In genomic region chr9:118571701-118572100, GRCm38 (mm10) we compare ENCODE assay signal across 28 mouse cellular contexts. TPM values are rescaled to one million over a fixed set of nuclear protein-coding genes. Genes with fewer than 3 reads are reported as not detected.
DNase-seq lines count a peak whose midpoint lies in the region; ATAC-seq and TF ChIP-seq lines count a peak whose summit lies in the region.
"Had no signal": no experiment of that assay in that cellular context is flagged by ENCODE, and none has a peak within 500 bp of the region (broad histone marks: within the 10 kb centered on the region; RNA-seq: fewer than 3 reads in every experiment).

No protein-coding gene starts in this region.

- no peak overlapping the region for H3K4me2 ChIP-seq in liver, postnatal 0 days (ENCODE audit: low read depth, low read length)
- H3K4me2 ChIP-seq in kidney, embryonic 16.5 days (replicated peaks; ENCODE audit: low read depth, low read length), result no peak overlapping the region
- H3K4me2 ChIP-seq: embryonic facial prominence, embryonic 13.5 days; heart, embryonic 13.5 days; hindbrain, embryonic 15.5 days had no signal

- H3K36me3 ChIP-seq in liver, postnatal 0 days (replicated peaks; ENCODE audit: insufficient read depth, low read length), result peaks cover 60% of the 10 kb centered on the region
- peaks cover 59% of the 10 kb centered on the region for H3K36me3 ChIP-seq in kidney, embryonic 16.5 days (ENCODE audit: insufficient read depth, low read length)

- no peak for TF ChIP-seq CTCF in cerebellum, adult 2 months (IDR thresholded peaks at IDR 0.05; ENCODE audit: borderline replicate concordance, insufficient read depth, low read depth, low read length)
- no peak for TF ChIP-seq CTCF in liver, postnatal 0 days (IDR thresholded peaks at IDR 0.05; ENCODE audit: low read depth)

- no peaks in the 10 kb centered on the region for H3K27me3 ChIP-seq in cerebellum, adult 2 months (ENCODE audit: control insufficient read depth, insufficient read depth, low read length)
- no peaks in the 10 kb centered on the region for H3K27me3 ChIP-seq in liver, postnatal 0 days (ENCODE audit: insufficient read depth, low read length)
- no peaks in the 10 kb centered on the region for H3K27me3 ChIP-seq in kidney, embryonic 16.5 days (ENCODE audit: insufficient read depth, low read length)
- H3K27me3 ChIP-seq: embryonic facial prominence, embryonic 13.5 days; heart, embryonic 13.5 days; hindbrain, embryonic 15.5 days had no signal

- H3K27ac ChIP-seq in cerebellum, adult 2 months (ENCODE audit: insufficient read depth, low read length), result peak overlapping the region; percentile 61; the same call in 1 of the 2 replicates
- H3K27ac ChIP-seq in liver, postnatal 0 days (ENCODE audit: low read depth), result no peak overlapping the region
- no peak overlapping the region for H3K27ac ChIP-seq in kidney, embryonic 16.5 days (ENCODE audit: low read length)
- H3K27ac ChIP-seq: embryonic facial prominence, embryonic 10.5 days; embryonic facial prominence, embryonic 13.5 days; heart, adult 2 months; heart, embryonic 10.5 days; heart, embryonic 13.5 days; hindbrain, embryonic 15.5 days had no signal

- ATAC-seq in liver, postnatal 0 days, result no peak
- ATAC-seq in kidney, embryonic 16.5 days (ENCODE audit: low FRiP score, low TSS enrichment), result no peak
- ATAC-seq: CD4-positive, CD25-positive, alpha-beta regulatory T cell, adult 4 months; forebrain, embryonic 14.5 days; forebrain, postnatal 0 days; intestine, postnatal 0 days had no signal

- H3K4me3 ChIP-seq in cerebellum, adult 2 months (replicated peaks; ENCODE audit: insufficient read depth, low read depth, low read length), result no peak overlapping the region
- no peak overlapping the region for H3K4me3 ChIP-seq in liver, postnatal 0 days (ENCODE audit: low read depth, low read length)
- H3K4me3 ChIP-seq in kidney, embryonic 16.5 days (ENCODE audit: low read length), result no peak overlapping the region
- H3K4me3 ChIP-seq: embryonic facial prominence, embryonic 10.5 days; embryonic facial prominence, embryonic 13.5 days; erythroblast, embryonic 14.5 days; heart, adult 2 months; heart, embryonic 10.5 days; heart, embryonic 13.5 days; hindbrain, embryonic 15.5 days had no signal

- DNase-seq in brain, adult 2 months (ENCODE audit: low read depth, low spot score), result peak; percentile 74
- DNase-seq in cerebellum, adult 11 months, result peak; percentile 43
- DNase-seq in cerebellum, adult 2 months, result peak; percentile 54 to 71
- DNase-seq in cerebellum, adult 9-11 months, result peak; percentile 70
- no peak for DNase-seq in liver, postnatal 0 days
- no peak for DNase-seq in adrenal gland, adult (ENCODE audit: inconsistent age in 2 of 2, low spot score in 1 of 2)
- no peak for DNase-seq in gastrocnemius, adult 8-10 months (ENCODE audit: low spot score in 2 of 2)
- DNase-seq: adrenal gland, adult 8-10 months; adrenal gland, postnatal 25 days; embryo, embryonic 11 days; forebrain, postnatal 0 days; gastrocnemius, postnatal 10 days; gastrocnemius, postnatal 36 days; heart, adult 2 months; heart, postnatal 14 days; heart, postnatal 4 days; kidney, adult 2 months had no signal

- no peak for TF ChIP-seq EP300 in liver, postnatal 0 days (IDR thresholded peaks at IDR 0.05; ENCODE audit: low read depth)

- no peaks in the 10 kb centered on the region for H3K9me3 ChIP-seq in liver, postnatal 0 days (ENCODE audit: low read length)
- H3K9me3 ChIP-seq in kidney, embryonic 16.5 days (ENCODE audit: low read length), result no peaks in the 10 kb centered on the region
- H3K9me3 ChIP-seq: embryonic facial prominence, embryonic 10.5 days; embryonic facial prominence, embryonic 13.5 days; heart, embryonic 10.5 days; heart, embryonic 13.5 days; hindbrain, embryonic 15.5 days had no signal

- peaks cover 21% of the 10 kb centered on the region for H3K4me1 ChIP-seq in cerebellum, adult 2 months (ENCODE audit: control insufficient read depth, insufficient read depth, low read length)
- H3K4me1 ChIP-seq in liver, postnatal 0 days (ENCODE audit: insufficient read depth), result no peaks in the 10 kb centered on the region
- H3K4me1 ChIP-seq in kidney, embryonic 16.5 days (ENCODE audit: insufficient read depth, low read length), result no peaks in the 10 kb centered on the region
- H3K4me1 ChIP-seq: embryonic facial prominence, embryonic 10.5 days; embryonic facial prominence, embryonic 13.5 days; heart, embryonic 10.5 days; heart, embryonic 13.5 days; hindbrain, embryonic 15.5 days had no signal

- no peak overlapping the region for H3K9ac ChIP-seq in liver, postnatal 0 days (replicated peaks)
- no peak overlapping the region for H3K9ac ChIP-seq in kidney, embryonic 16.5 days (replicated peaks; ENCODE audit: low read length)
- H3K9ac ChIP-seq: embryonic facial prominence, embryonic 13.5 days; forebrain, postnatal 0 days; heart, embryonic 13.5 days; hindbrain, embryonic 15.5 days had no signal

- no peak for TF ChIP-seq POLR2A in cerebellum, adult 2 months (IDR thresholded peaks at IDR 0.05; ENCODE audit: borderline replicate concordance, insufficient read depth, low read length)

- 9% methylated on average over 4 of the region's 4 CpGs for WGBS in cerebellum, adult 2 months
- WGBS in liver, postnatal 0 days (ENCODE audit: insufficient replicate concordance), result 69% methylated on average over 4 of the region's 4 CpGs
- 79% methylated on average over 4 of the region's 4 CpGs for WGBS in kidney, embryonic 16.5 days

RNA-seq across cellular contexts. Expression of gene Itga9, which starts 34.8 kb away (rescaled TPM):
- polyA plus RNA-seq in cerebellum, adult 2 months (2012; rRNA removed), result 1.6 and 2.2 TPM in 2 replicates
- polyA plus RNA-seq in liver, postnatal 0 days (2015; fragmentation: Nextera tagmentation; extraction: Ambion mirVana), result 3.8 and 4.8 TPM in 2 replicates
- total RNA-seq in gastrocnemius, adult 8-10 months (2022), result 1 to 10 TPM; 2.8 to 6.1 (median 4.4) TPM
- polyA plus RNA-seq in kidney, embryonic 16.5 days (2015; fragmentation: Nextera tagmentation; extraction: Ambion mirVana), result 10.8 and 11.1 TPM in 2 replicates
- polyA plus RNA-seq: C2C12 had no signal

Comparison
In these comparisons a context has a peak if more than half of its experiments do, and no peak if none do; other contexts are left out.
1. DNase-seq: peak in brain, adult 2 months (single experiment), cerebellum, adult 11 months (single experiment), cerebellum, adult 2 months (2 of 2) and cerebellum, adult 9-11 months (single experiment); none in liver, postnatal 0 days (single experiment), adrenal gland, adult (0 of 2) and gastrocnemius, adult 8-10 months (0 of 2).